Mouse (Mus musculus) hindbrain, embryonic 12.5 days (tissue): ENCODE measurements around the gene Rab30. TPM values are rescaled to one million over a fixed set of nuclear protein-coding genes. Genes with fewer than 3 reads are reported as not detected.

Source experiments
- ATAC-seq: fragments of 200-750 bp; cut with Nextera tagmentation; 2 replicates; pipeline ENCODE4 v1.8.0; 2017; ENCODE audit warnings: moderate TSS enrichment; ENCODE audit not compliant: low FRiP score
- H3K27ac ChIP-seq: fragments of 300-500 bp; sonication (generic); 2 replicates; pipeline ENCODE4 v1.5.1; 2016; ENCODE audit warnings: mild to moderate bottlenecking
- H3K27me3 ChIP-seq: fragments of 300-500 bp; sonication (generic); 2 replicates; pipeline ENCODE4 v1.6.1; 2016; ENCODE audit warnings: mild to moderate bottlenecking
- H3K36me3 ChIP-seq: fragments of 300-500 bp; sonication (generic); 2 replicates; pipeline ENCODE4 v1.6.1; 2016; ENCODE audit warnings: mild to moderate bottlenecking
- H3K4me1 ChIP-seq: fragments of 300-500 bp; sonication (generic); 2 replicates; pipeline ENCODE4 v1.6.1; 2016
- H3K4me2 ChIP-seq: fragments of 300-500 bp; sonication (generic); replicated peaks from 2 replicates; pipeline ENCODE4 v1.6.1; 2016; ENCODE audit warnings: mild to moderate bottlenecking
- H3K4me3 ChIP-seq: fragments of 300-500 bp; sonication (generic); 2 replicates; pipeline ENCODE4 v1.5.1; 2016; ENCODE audit warnings: mild to moderate bottlenecking
- H3K9ac ChIP-seq: fragments of 300-500 bp; sonication (generic); 2 replicates; pipeline ENCODE4 v1.6.1; 2016; ENCODE audit warnings: mild to moderate bottlenecking, moderate library complexity
- H3K9me3 ChIP-seq: fragments of 300-500 bp; sonication (generic); replicated peaks from 2 replicates; pipeline ENCODE4 v1.6.1; 2016; ENCODE audit warnings: mild to moderate bottlenecking
- WGBS: fragments of 180-500 bp; shearing (Covaris S2); methylation state at CpG from one replicate; pipeline ENCODE4 v1.1.7; 2016; 5-methylcytosine and 5-hydroxymethylcytosine counted together
- polyA plus RNA-seq: library from polyadenylated mRNA; unstranded; fragments of >200 nt; fragmentation: Nextera tagmentation; extraction: Ambion mirVana; gene quantifications from 2 replicates; pipeline ENCODE4 v1.2.1, GENCODE M21; 2016

The Rab30 gene
- polyA plus RNA-seq, 1 experiment from 2014 or later, result 22.6 TPM

- ATAC-seq, result no peak
- H3K4me3 ChIP-seq, result peak overlapping the region; percentile 10; the same call in 1 of the 2 replicates
- peaks cover 24% of the 10 kb centered on the region for H3K4me1 ChIP-seq
- no peaks in the 10 kb centered on the region for H3K36me3 ChIP-seq
- 47% methylated on average over 7 of the region's 7 CpGs for WGBS
- H3K9ac ChIP-seq, result peak overlapping the region; percentile 6; the same call in 1 of the 2 replicates
- H3K4me2 ChIP-seq, result peak overlapping the region; percentile 27
- H3K27me3 ChIP-seq, result no peaks in the 10 kb centered on the region
- no peak overlapping the region for H3K27ac ChIP-seq
- no peaks in the 10 kb centered on the region for H3K9me3 ChIP-seq
Measured at GRCm38 (mm10) chr7:92876538-92876937, 135.1 kb downstream of the Rab30 start.

GRCm38 (mm10) chr7:92878575-92879285, 137.3 kb downstream of the Rab30 start:
- Histone ChIP-seq H3K9ac (no peak overlapping the region), H3K27me3 (no peaks in the 10 kb centered on the region), H3K4me1 (peaks cover 17% of the 10 kb centered on the region), H3K27ac (no peak overlapping the region), H3K4me3 (no peak overlapping the region), H3K36me3 (no peaks in the 10 kb centered on the region), H3K4me2 (no peak overlapping the region), H3K9me3 (no peaks in the 10 kb centered on the region)
- no peak for ATAC-seq
- WGBS, result 84% methylated on average over 7 of the region's 7 CpGs

GRCm38 (mm10) chr7:92883850-92884716, 142.7 kb downstream of the Rab30 start:
- H3K4me1 ChIP-seq, result no peaks in the 10 kb centered on the region
- no peaks in the 10 kb centered on the region for H3K9me3 ChIP-seq
- no peak overlapping the region for H3K4me2 ChIP-seq
- 0 out of 2 replicates have a peak, but pooled peaks cover 5% of the 10 kb centered on the region for H3K36me3 ChIP-seq
- no peak overlapping the region for H3K4me3 ChIP-seq
- H3K9ac ChIP-seq, result no peak overlapping the region
- H3K27ac ChIP-seq, result no peak overlapping the region
- 88% methylated on average over 9 of the region's 9 CpGs for WGBS
- ATAC-seq, result no peak
- no peaks in the 10 kb centered on the region for H3K27me3 ChIP-seq

GRCm38 (mm10) chr7:92884998-92885660, 143.7 kb downstream of the Rab30 start:
- Histone ChIP-seq H3K27ac (no peak overlapping the region), H3K36me3 (0 out of 2 replicates have a peak, but pooled peaks cover 5% of the 10 kb centered on the region), H3K27me3 (no peaks in the 10 kb centered on the region), H3K4me1 (no peaks in the 10 kb centered on the region), H3K9ac (no peak overlapping the region), H3K4me3 (no peak overlapping the region), H3K4me2 (no peak overlapping the region), H3K9me3 (no peaks in the 10 kb centered on the region)
- no peak for ATAC-seq
- WGBS, result 92% methylated on average over 6 of the region's 6 CpGs

GRCm38 (mm10) chr7:92886801-92887200, 145.4 kb downstream of the Rab30 start:
- H3K27ac ChIP-seq, result no peak overlapping the region
- 0 out of 2 replicates have a peak, but pooled peaks cover 5% of the 10 kb centered on the region for H3K36me3 ChIP-seq
- no peak overlapping the region for H3K4me3 ChIP-seq
- H3K4me1 ChIP-seq, result no peaks in the 10 kb centered on the region
- no peaks in the 10 kb centered on the region for H3K9me3 ChIP-seq
- H3K4me2 ChIP-seq, result no peak overlapping the region
- no peaks in the 10 kb centered on the region for H3K27me3 ChIP-seq
- H3K9ac ChIP-seq, result no peak overlapping the region
- ATAC-seq, result no peak
- 86% methylated on average over 7 of the region's 7 CpGs for WGBS

GRCm38 (mm10) chr7:92887230-92887629, 145.8 kb downstream of the Rab30 start:
- no peaks in the 10 kb centered on the region for H3K9me3 ChIP-seq
- H3K4me2 ChIP-seq, result no peak overlapping the region
- no peak for ATAC-seq
- no peaks in the 10 kb centered on the region for H3K27me3 ChIP-seq
- no peaks in the 10 kb centered on the region for H3K4me1 ChIP-seq
- no peak overlapping the region for H3K27ac ChIP-seq
- 0 out of 2 replicates have a peak, but pooled peaks cover 5% of the 10 kb centered on the region for H3K36me3 ChIP-seq
- no peak overlapping the region for H3K9ac ChIP-seq
- WGBS, result 90% methylated on average over 5 of the region's 5 CpGs
- H3K4me3 ChIP-seq, result no peak overlapping the region

- Histone ChIP-seq H3K4me2 (no peak overlapping the region), H3K27ac (no peak overlapping the region), H3K9ac (no peak overlapping the region), H3K36me3 (0 out of 2 replicates have a peak, but pooled peaks cover 5% of the 10 kb centered on the region), H3K9me3 (no peaks in the 10 kb centered on the region), H3K27me3 (no peaks in the 10 kb centered on the region), H3K4me3 (no peak overlapping the region), H3K4me1 (no peaks in the 10 kb centered on the region)
- 57% methylated on average over 1 of the region's 1 CpGs for WGBS
- no peak for ATAC-seq
Measured at GRCm38 (mm10) chr7:92890211-92890610, 148.8 kb downstream of the Rab30 start.

GRCm38 (mm10) chr7:92890618-92891230, 149.3 kb downstream of the Rab30 start:
- no peak for ATAC-seq
- no peaks in the 10 kb centered on the region for H3K27me3 ChIP-seq
- no peak overlapping the region for H3K27ac ChIP-seq
- no peak overlapping the region for H3K9ac ChIP-seq
- H3K9me3 ChIP-seq, result no peaks in the 10 kb centered on the region
- WGBS, result 56% methylated on average over 4 of the region's 4 CpGs
- H3K36me3 ChIP-seq, result 0 out of 2 replicates have a peak, but pooled peaks cover 5% of the 10 kb centered on the region
- H3K4me1 ChIP-seq, result no peaks in the 10 kb centered on the region
- no peak overlapping the region for H3K4me3 ChIP-seq
- no peak overlapping the region for H3K4me2 ChIP-seq

- no peaks in the 10 kb centered on the region for H3K4me1 ChIP-seq
- no peak overlapping the region for H3K4me2 ChIP-seq
- ATAC-seq, result no peak
- H3K27me3 ChIP-seq, result no peaks in the 10 kb centered on the region
- no peak overlapping the region for H3K27ac ChIP-seq
- no peaks in the 10 kb centered on the region for H3K36me3 ChIP-seq
- no peak overlapping the region for H3K9ac ChIP-seq
- no peak overlapping the region for H3K4me3 ChIP-seq
- WGBS, result 49% methylated on average over 3 of the region's 3 CpGs
- no peaks in the 10 kb centered on the region for H3K9me3 ChIP-seq
Measured at GRCm38 (mm10) chr7:92893478-92893877, 152.1 kb downstream of the Rab30 start.
